Mouse (Mus musculus) stomach, embryonic 16.5 days (tissue): ENCODE results near the gene Ghrhr. TPM values are rescaled to one million over a fixed set of nuclear protein-coding genes. Genes with fewer than 3 reads are reported as not detected.

Source experiments
- ATAC-seq: fragments of 200-750 bp; cut with Nextera tagmentation; 2 replicates; pipeline ENCODE4 v1.8.0; 2017; ENCODE audit warnings: moderate number of reproducible peaks, moderate TSS enrichment; ENCODE audit not compliant: insufficient read depth, low FRiP score
- H3K27ac ChIP-seq: fragments of 300-500 bp; sonication (generic); 2 replicates; pipeline ENCODE4 v1.5.1; 2014; ENCODE audit warnings: low read length
- H3K27me3 ChIP-seq: fragments of 300-500 bp; sonication (generic); 2 replicates; pipeline ENCODE4 v1.6.1; 2014; ENCODE audit warnings: low read length, control low read depth, mixed read lengths; ENCODE audit not compliant: control insufficient read depth, insufficient read depth
- H3K36me3 ChIP-seq: fragments of 300-500 bp; sonication (generic); 2 replicates; pipeline ENCODE4 v1.6.1; 2014; ENCODE audit warnings: low read length; ENCODE audit not compliant: control insufficient read depth, insufficient read depth
- H3K4me1 ChIP-seq: fragments of 300-500 bp; sonication (generic); 2 replicates; pipeline ENCODE4 v1.6.1; 2014; ENCODE audit warnings: low read length, control low read depth, mixed read lengths; ENCODE audit not compliant: control insufficient read depth, insufficient read depth
- H3K4me2 ChIP-seq: fragments of 300-500 bp; sonication (generic); 2 replicates; pipeline ENCODE4 v1.6.1; 2014; ENCODE audit warnings: low read depth, low read length, mixed read lengths
- H3K4me3 ChIP-seq: fragments of 300-500 bp; sonication (generic); replicated peaks from 2 replicates; pipeline ENCODE4 v1.5.1; 2014; ENCODE audit warnings: mild to moderate bottlenecking, low read length
- H3K9ac ChIP-seq: fragments of 300-500 bp; sonication (generic); 2 replicates; pipeline ENCODE4 v1.6.1; 2014; ENCODE audit warnings: low read length
- H3K9me3 ChIP-seq: fragments of 300-500 bp; sonication (generic); replicated peaks from 2 replicates; pipeline ENCODE4 v1.6.1; 2016; ENCODE audit warnings: low read length, control low read depth; ENCODE audit not compliant: control insufficient read depth
- WGBS: fragments of 180-500 bp; shearing (Covaris S2); extraction: QIAGEN DNeasy Blood & Tissue Kit; methylation state at CpG from one replicate; pipeline ENCODE4 v1.1.7; 2014; 5-methylcytosine and 5-hydroxymethylcytosine counted together
- polyA plus RNA-seq: library from polyadenylated mRNA; unstranded; fragments of >200 nt; fragmentation: Nextera tagmentation; extraction: Ambion mirVana; gene quantifications from 2 replicates; pipeline ENCODE4 v1.2.1, GENCODE M21; 2015

Ghrhr gene
- polyA plus RNA-seq, 1 experiment from 2014 or later: 0.17 TPM

GRCm38 (mm10) chr6:55410977-55411376 lies 34.9 kb downstream of the Ghrhr start:
- Histone ChIP-seq H3K9me3 (no peaks in the 10 kb centered on the region), H3K4me2 (no peak overlapping the region), H3K27me3 (no peaks in the 10 kb centered on the region), H3K4me3 (no peak overlapping the region), H3K36me3 (no peaks in the 10 kb centered on the region), H3K9ac (no peak overlapping the region), H3K4me1 (peaks cover 3% of the 10 kb centered on the region; the same call in 1 of the 2 replicates), H3K27ac (no peak overlapping the region)
- no peak for ATAC-seq
- WGBS: 71% methylated on average over 5 of the region's 5 CpGs

GRCm38 (mm10) chr6:55416202-55416601 lies 40.1 kb downstream of the Ghrhr start:
- Histone ChIP-seq H3K4me2 (no peak overlapping the region), H3K27ac (no peak overlapping the region), H3K4me1 (no peaks in the 10 kb centered on the region), H3K36me3 (no peaks in the 10 kb centered on the region), H3K27me3 (no peaks in the 10 kb centered on the region), H3K4me3 (no peak overlapping the region), H3K9ac (no peak overlapping the region), H3K9me3 (no peaks in the 10 kb centered on the region)
- 68% methylated on average over 5 of the region's 5 CpGs for WGBS
- no peak for ATAC-seq

DNA sequence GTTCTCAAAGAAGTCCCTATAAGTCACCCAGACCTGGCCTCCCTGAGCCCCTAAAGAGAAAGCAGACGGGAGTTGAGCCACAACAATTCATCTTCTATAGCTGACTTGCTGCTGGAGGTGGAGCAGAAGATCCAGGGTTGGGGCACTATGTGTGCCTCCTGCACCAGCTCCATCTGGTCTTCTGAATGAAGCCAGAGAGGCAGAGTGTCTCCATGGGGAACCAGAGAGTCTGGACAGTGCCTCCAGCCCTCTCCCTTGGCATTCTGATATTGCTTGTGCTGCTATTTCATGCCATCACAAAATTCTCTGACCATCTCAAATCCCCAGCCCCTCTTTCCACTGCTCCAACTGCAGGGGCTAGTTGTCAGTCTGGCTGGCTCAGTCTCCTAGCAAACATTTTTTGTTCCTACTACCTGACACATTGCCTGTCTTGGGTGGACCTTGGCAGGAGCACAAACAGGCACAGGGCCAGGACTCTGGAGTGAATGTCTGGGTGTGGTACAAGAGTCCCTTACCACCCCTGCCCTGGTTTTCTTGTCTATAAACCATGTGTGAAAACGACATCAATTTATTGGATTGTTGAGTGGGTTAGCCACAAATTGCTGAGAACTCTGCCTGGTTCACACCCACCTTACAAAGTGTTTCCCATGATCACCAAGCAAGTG lies 42.8 kb downstream of the Ghrhr start:
- Histone ChIP-seq H3K36me3 (no peaks in the 10 kb centered on the region), H3K4me1 (no peaks in the 10 kb centered on the region), H3K4me3 (no peak overlapping the region), H3K4me2 (no peak overlapping the region), H3K27ac (no peak overlapping the region), H3K9ac (no peak overlapping the region), H3K9me3 (no peaks in the 10 kb centered on the region), H3K27me3 (no peaks in the 10 kb centered on the region)
- 41% methylated on average over 2 of the region's 2 CpGs for WGBS
- no peak for ATAC-seq

GRCm38 (mm10) chr6:55420411-55420810 lies 44.3 kb downstream of the Ghrhr start:
- Histone ChIP-seq H3K27ac (no peak overlapping the region), H3K4me2 (no peak overlapping the region), H3K36me3 (no peaks in the 10 kb centered on the region), H3K27me3 (no peaks in the 10 kb centered on the region), H3K9me3 (no peaks in the 10 kb centered on the region), H3K4me3 (no peak overlapping the region), H3K4me1 (no peaks in the 10 kb centered on the region), H3K9ac (no peak overlapping the region)
- no peak for ATAC-seq
- 53% methylated on average over 3 of the region's 3 CpGs for WGBS

DNA sequence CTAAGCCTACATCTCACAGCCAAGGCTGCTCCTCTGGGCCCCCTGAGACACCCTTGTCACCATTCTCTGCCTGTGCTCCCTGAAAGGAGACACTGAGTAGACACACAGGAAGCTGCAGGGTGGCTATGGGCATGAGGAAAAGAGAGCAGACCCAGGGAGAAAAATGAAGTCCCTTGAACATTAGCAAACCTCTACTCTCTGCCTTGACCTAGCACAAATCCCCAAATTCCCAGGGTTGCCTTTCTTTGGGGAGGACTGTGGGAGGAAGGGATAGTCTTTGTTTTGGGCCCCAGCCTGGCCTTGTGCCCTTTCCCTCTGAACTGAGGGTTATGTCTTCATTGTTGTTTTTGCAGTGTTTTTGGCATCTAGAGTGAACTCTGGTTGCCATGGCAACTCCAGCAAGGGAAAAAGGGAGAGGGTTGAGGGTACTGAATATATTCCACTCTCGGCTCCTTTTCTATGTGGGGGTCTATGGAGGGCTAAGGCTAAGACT lies 44.8 kb downstream of the Ghrhr start:
- Histone ChIP-seq H3K4me2 (no peak overlapping the region), H3K27me3 (no peaks in the 10 kb centered on the region), H3K27ac (no peak overlapping the region), H3K36me3 (no peaks in the 10 kb centered on the region), H3K4me1 (no peaks in the 10 kb centered on the region), H3K9ac (no peak overlapping the region), H3K9me3 (no peaks in the 10 kb centered on the region), H3K4me3 (no peak overlapping the region)
- 41% methylated on average over 1 of the region's 1 CpGs for WGBS
- ATAC-seq: no peak

GRCm38 (mm10) chr6:55432121-55432520 lies 56.0 kb downstream of the Ghrhr start:
- no peak for ATAC-seq
- no peak overlapping the region for H3K4me3 ChIP-seq
- no peak overlapping the region for H3K4me2 ChIP-seq
- no peaks in the 10 kb centered on the region for H3K27me3 ChIP-seq
- H3K27ac ChIP-seq: no peak overlapping the region
- H3K9ac ChIP-seq: no peak overlapping the region
- H3K36me3 ChIP-seq: no peaks in the 10 kb centered on the region
- H3K4me1 ChIP-seq: peaks cover 12% of the 10 kb centered on the region
- H3K9me3 ChIP-seq: no peaks in the 10 kb centered on the region

- ATAC-seq: peak; percentile 88; the same call in 1 of the 2 replicates
- Histone ChIP-seq H3K27ac (peak overlapping the region; percentile 73), H3K4me3 (no peak overlapping the region), H3K4me2 (no peak overlapping the region), H3K9ac (no peak overlapping the region), H3K9me3 (no peaks in the 10 kb centered on the region), H3K27me3 (no peaks in the 10 kb centered on the region), H3K4me1 (peaks cover 12% of the 10 kb centered on the region), H3K36me3 (no peaks in the 10 kb centered on the region)
- WGBS: 34% methylated on average over 3 of the region's 3 CpGs
These were observed 58.3 kb downstream of the Ghrhr start for GRCm38 (mm10) chr6:55434360-55434759.

DNA sequence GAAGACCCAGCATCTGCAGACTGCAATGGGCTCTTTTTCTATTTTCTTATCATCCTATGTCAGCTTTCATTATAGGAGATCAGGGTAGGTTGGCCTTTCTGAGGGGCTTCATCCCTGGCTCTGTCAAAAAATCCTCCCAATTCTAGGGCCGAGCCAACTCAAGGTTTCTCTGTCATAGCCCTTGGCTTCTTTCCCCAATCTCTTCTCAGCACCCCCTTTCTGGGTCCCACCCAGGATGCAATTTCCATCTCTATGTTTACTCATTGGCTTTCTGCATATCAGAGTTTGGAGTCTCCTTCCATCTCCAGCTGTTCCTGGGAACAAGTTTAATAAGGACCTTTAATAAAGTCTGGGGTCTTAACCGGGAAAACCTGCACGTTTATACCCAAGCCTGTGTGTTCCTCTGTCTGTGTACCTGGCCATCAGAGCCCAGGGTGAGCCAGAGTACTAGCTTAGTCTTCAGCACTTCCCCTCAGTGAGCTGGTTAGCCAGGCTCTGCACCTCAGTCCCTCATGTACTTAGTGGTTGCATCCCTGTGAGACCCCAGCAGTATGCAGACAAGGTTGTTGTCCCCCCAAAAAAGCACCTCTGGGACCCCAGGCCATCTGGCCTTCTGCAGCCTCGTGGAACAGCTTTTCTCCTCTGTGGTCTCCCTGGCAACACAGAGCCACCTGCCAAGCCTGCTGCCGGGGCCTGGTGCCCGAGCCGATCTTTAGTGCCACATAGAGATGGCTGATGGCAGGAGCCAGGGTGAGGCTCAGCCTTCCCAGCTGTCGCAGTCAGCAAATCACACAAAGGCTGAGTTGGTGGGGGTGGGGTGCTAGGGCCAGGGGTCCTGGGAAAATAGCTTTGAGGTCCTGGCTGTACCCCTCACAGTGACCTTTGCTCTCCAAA lies 59.4 kb downstream of the Ghrhr start:
- Histone ChIP-seq H3K27ac (peak overlapping the region; percentile 44; the same call in 1 of the 2 replicates), H3K4me3 (no peak overlapping the region), H3K36me3 (no peaks in the 10 kb centered on the region), H3K9ac (no peak overlapping the region), H3K4me2 (no peak overlapping the region), H3K4me1 (peaks cover 12% of the 10 kb centered on the region), H3K27me3 (no peaks in the 10 kb centered on the region), H3K9me3 (no peaks in the 10 kb centered on the region)
- ATAC-seq: no peak
- whole genome bisulfite sequencing: 55% methylated on average over 8 of the region's 8 CpGs

- no peaks in the 10 kb centered on the region for H3K36me3 ChIP-seq
- no peak overlapping the region for H3K4me2 ChIP-seq
- no peak overlapping the region for H3K9ac ChIP-seq
- H3K9me3 ChIP-seq: no peaks in the 10 kb centered on the region
- H3K27ac ChIP-seq: no peak overlapping the region
- peaks cover 12% of the 10 kb centered on the region for H3K4me1 ChIP-seq
- 23% methylated on average over 3 of the region's 3 CpGs for WGBS
- no peaks in the 10 kb centered on the region for H3K27me3 ChIP-seq
- no peak overlapping the region for H3K4me3 ChIP-seq
- no peak for ATAC-seq
These were observed 61.8 kb downstream of the Ghrhr start for GRCm38 (mm10) chr6:55437919-55438318.
